Mouse (Mus musculus) heart, embryonic 15.5 days (tissue): ENCODE results near the gene Pde4d. TPM values are rescaled to one million over a fixed set of nuclear protein-coding genes. Genes with fewer than 3 reads are reported as not detected.
A peak's percentile ranks its signal among the peaks of the same experiment; 100 is the strongest.

Source experiments
- ATAC-seq: fragments of 200-750 bp; cut with Nextera tagmentation; replicated peaks from 2 replicates; pipeline ENCODE4 v1.8.0; 2017; ENCODE audit warnings: low read depth, moderate TSS enrichment; ENCODE audit not compliant: insufficient number of reproducible peaks, insufficient read depth, low FRiP score
- H3K27ac ChIP-seq: fragments of 300-500 bp; sonication (generic); 2 replicates; pipeline ENCODE4 v1.5.1; 2015; ENCODE audit warnings: mild to moderate bottlenecking, inconsistent platforms
- H3K27me3 ChIP-seq: fragments of 300-500 bp; sonication (generic); 2 replicates; pipeline ENCODE4 v1.6.1; 2015; ENCODE audit warnings: inconsistent platforms
- H3K36me3 ChIP-seq: fragments of 300-500 bp; sonication (generic); 2 replicates; pipeline ENCODE4 v1.6.1; 2015; ENCODE audit warnings: mild to moderate bottlenecking, inconsistent platforms
- H3K4me1 ChIP-seq: fragments of 300-500 bp; sonication (generic); replicated peaks from 2 replicates; pipeline ENCODE4 v1.6.1; 2015; ENCODE audit warnings: inconsistent platforms
- H3K4me2 ChIP-seq: fragments of 300-500 bp; sonication (generic); 2 replicates; pipeline ENCODE4 v1.6.1; 2015; ENCODE audit warnings: inconsistent platforms, mild to moderate bottlenecking, moderate library complexity
- H3K4me3 ChIP-seq: fragments of 300-500 bp; sonication (generic); 2 replicates; pipeline ENCODE4 v1.5.1; 2015; ENCODE audit warnings: mild to moderate bottlenecking, inconsistent platforms
- H3K9ac ChIP-seq: fragments of 300-500 bp; sonication (generic); 2 replicates; pipeline ENCODE4 v1.6.1; 2015; ENCODE audit warnings: mild to moderate bottlenecking, inconsistent platforms
- H3K9me3 ChIP-seq: fragments of 300-500 bp; sonication (generic); replicated peaks from 2 replicates; pipeline ENCODE4 v1.6.1; 2016; ENCODE audit warnings: inconsistent platforms
- WGBS: fragments of 180-500 bp; shearing (Covaris S2); methylation state at CpG from one replicate; pipeline ENCODE4 v1.1.7; 2015; ENCODE audit warnings: mixed read lengths; 5-methylcytosine and 5-hydroxymethylcytosine counted together
- polyA plus RNA-seq: library from polyadenylated mRNA; unstranded; fragments of >200 nt; fragmentation: Nextera tagmentation; extraction: Ambion mirVana; gene quantifications from 2 replicates; pipeline ENCODE4 v1.2.1, GENCODE M21; 2015

Pde4d gene
- polyA plus RNA-seq, 1 experiment from 2014 or later, result 25.7 TPM

GRCm38 (mm10) chr13:109551836-109552235 lies 1102.1 kb downstream of the Pde4d start:
- Histone ChIP-seq H3K4me1 (no peaks in the 10 kb centered on the region), H3K27ac (no peak overlapping the region)

DNA sequence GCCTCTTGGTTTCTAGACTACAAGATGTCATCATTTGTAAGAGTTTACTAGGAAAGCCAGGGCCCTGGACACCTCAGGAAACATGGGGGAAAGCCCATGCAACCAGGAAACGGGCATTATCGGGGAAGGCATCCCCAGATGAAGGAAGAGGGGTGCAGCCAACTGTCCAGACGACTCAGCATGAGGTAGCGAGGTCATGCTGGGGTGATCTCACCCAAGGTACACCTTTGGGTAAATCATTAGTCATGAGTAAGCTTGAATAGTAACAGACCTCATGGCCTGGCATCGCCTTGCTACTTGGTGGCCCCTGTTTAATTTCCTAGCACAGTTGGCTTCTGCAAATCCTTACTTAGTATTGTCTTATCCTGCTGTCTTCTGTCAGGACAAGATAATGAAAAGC lies 1105.8 kb downstream of the Pde4d start:
- no peak overlapping the region for H3K4me2 ChIP-seq
- no peak overlapping the region for H3K27ac ChIP-seq
- H3K27me3 ChIP-seq, result no peaks in the 10 kb centered on the region
- no peaks in the 10 kb centered on the region for H3K9me3 ChIP-seq
- no peak overlapping the region for H3K4me3 ChIP-seq
- no peak overlapping the region for H3K9ac ChIP-seq
- ATAC-seq, result no peak
- H3K4me1 ChIP-seq, result no peaks in the 10 kb centered on the region
- no peaks in the 10 kb centered on the region for H3K36me3 ChIP-seq
- 69% methylated on average over 5 of the region's 5 CpGs for WGBS

More at GRCm38 (mm10) chr13:109551836-109552235, 1102.1 kb downstream of the Pde4d start:
- H3K4me2 ChIP-seq, result no peak overlapping the region
- no peak overlapping the region for H3K9ac ChIP-seq
- no peaks in the 10 kb centered on the region for H3K9me3 ChIP-seq
- no peaks in the 10 kb centered on the region for H3K36me3 ChIP-seq
- 68% methylated on average over 3 of the region's 3 CpGs for WGBS
- no peak overlapping the region for H3K4me3 ChIP-seq
- H3K27me3 ChIP-seq, result no peaks in the 10 kb centered on the region
- ATAC-seq, result no peak

GRCm38 (mm10) chr13:109556853-109557252 lies 1107.1 kb downstream of the Pde4d start:
- 91% methylated on average over 4 of the region's 4 CpGs for WGBS
- ATAC-seq, result no peak
- H3K4me1 ChIP-seq, result no peaks in the 10 kb centered on the region
- H3K27me3 ChIP-seq, result no peaks in the 10 kb centered on the region
- H3K36me3 ChIP-seq, result no peaks in the 10 kb centered on the region
- no peak overlapping the region for H3K4me2 ChIP-seq
- H3K4me3 ChIP-seq, result no peak overlapping the region
- no peak overlapping the region for H3K27ac ChIP-seq
- no peaks in the 10 kb centered on the region for H3K9me3 ChIP-seq
- no peak overlapping the region for H3K9ac ChIP-seq

GRCm38 (mm10) chr13:109558341-109559257 lies 1108.9 kb downstream of the Pde4d start:
- H3K4me1 ChIP-seq, result no peaks in the 10 kb centered on the region
- H3K4me2 ChIP-seq, result no peak overlapping the region
- no peak overlapping the region for H3K27ac ChIP-seq
- H3K9me3 ChIP-seq, result no peaks in the 10 kb centered on the region
- no peak overlapping the region for H3K9ac ChIP-seq
- WGBS, result 75% methylated on average over 12 of the region's 12 CpGs
- no peak overlapping the region for H3K4me3 ChIP-seq
- H3K36me3 ChIP-seq, result no peaks in the 10 kb centered on the region
- ATAC-seq, result no peak
- H3K27me3 ChIP-seq, result no peaks in the 10 kb centered on the region

DNA sequence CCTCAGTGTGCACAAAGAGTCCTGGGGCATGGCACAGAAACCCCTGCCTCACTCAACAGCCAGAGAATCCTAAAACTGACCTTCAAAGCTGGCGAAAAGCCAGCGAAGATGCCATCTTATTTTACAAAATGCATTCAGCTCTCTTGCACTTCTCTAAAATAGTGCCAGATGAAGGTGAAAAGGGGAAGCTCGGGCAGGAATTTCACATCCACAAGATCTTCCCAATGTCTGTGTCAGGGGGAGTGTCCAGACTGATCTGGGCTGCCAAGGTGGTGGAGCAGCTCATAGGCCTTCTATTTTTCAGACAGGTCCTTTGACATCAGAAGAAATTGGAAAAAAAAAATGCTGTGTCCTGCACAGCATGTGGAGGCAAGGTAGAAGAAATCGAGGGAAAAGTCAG lies 1110.5 kb downstream of the Pde4d start:
- H3K9me3 ChIP-seq, result no peaks in the 10 kb centered on the region
- no peak overlapping the region for H3K4me2 ChIP-seq
- H3K9ac ChIP-seq, result no peak overlapping the region
- no peaks in the 10 kb centered on the region for H3K27me3 ChIP-seq
- 75% methylated on average over 4 of the region's 4 CpGs for WGBS
- no peak overlapping the region for H3K4me3 ChIP-seq
- ATAC-seq, result no peak
- no peaks in the 10 kb centered on the region for H3K36me3 ChIP-seq
- no peak overlapping the region for H3K27ac ChIP-seq
- H3K4me1 ChIP-seq, result no peaks in the 10 kb centered on the region

DNA sequence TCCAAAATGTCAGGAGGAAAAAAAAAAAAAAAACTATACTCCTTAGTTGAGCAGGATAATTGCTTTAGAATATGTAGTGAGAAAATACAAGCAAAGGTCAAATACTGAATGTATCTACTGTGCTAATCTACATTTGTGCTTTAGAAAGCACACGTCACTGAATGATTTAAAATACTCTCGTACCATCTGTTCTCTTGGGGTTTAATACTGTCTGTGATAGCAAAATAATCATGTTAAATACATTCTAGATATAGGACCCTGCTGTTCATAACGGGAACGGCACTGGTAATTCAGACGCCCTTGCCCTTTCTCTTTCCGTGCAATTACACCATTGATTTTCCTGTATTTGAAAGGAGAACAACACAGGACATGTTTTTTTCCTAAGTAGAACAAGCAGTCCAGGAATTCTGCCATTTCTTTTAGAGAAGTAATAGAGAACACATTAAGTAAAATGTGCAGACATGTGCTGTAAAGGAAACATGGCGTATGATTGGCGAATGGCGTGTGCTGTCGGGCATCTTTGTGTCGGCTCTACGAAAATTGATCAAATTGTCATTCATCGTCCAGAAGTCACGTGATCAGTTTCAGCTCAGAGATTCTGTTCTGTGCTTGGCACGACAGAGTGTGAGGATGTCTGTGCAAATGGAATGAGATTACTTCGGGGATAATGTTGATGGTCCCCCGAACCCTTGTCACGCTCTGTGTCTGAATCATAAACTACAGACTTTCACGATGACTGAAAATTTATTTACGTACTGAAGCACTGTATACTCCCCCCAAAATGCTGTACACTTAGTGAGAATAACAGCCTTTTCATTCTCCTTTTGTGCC lies 1119.1 kb downstream of the Pde4d start:
- no peak for ATAC-seq
- Histone ChIP-seq H3K9me3 (no peaks in the 10 kb centered on the region), H3K36me3 (no peaks in the 10 kb centered on the region), H3K27ac (no peak overlapping the region), H3K4me3 (no peak overlapping the region), H3K4me1 (no peaks in the 10 kb centered on the region), H3K4me2 (no peak overlapping the region), H3K27me3 (no peaks in the 10 kb centered on the region), H3K9ac (no peak overlapping the region)
- WGBS, result 88% methylated on average over 20 of the region's 20 CpGs

GRCm38 (mm10) chr13:109569491-109569890 lies 1119.7 kb downstream of the Pde4d start:
- Histone ChIP-seq H3K9ac (no peak overlapping the region), H3K27me3 (no peaks in the 10 kb centered on the region), H3K4me1 (no peaks in the 10 kb centered on the region), H3K36me3 (no peaks in the 10 kb centered on the region), H3K4me3 (no peak overlapping the region), H3K27ac (no peak overlapping the region), H3K4me2 (no peak overlapping the region), H3K9me3 (no peaks in the 10 kb centered on the region)
- 77% methylated on average over 5 of the region's 5 CpGs for WGBS
- ATAC-seq, result no peak

- 66% methylated on average over 1 of the region's 1 CpGs for WGBS
- H3K4me3 ChIP-seq, result no peak overlapping the region
- H3K4me2 ChIP-seq, result no peak overlapping the region
- H3K27me3 ChIP-seq, result no peaks in the 10 kb centered on the region
- H3K9me3 ChIP-seq, result no peaks in the 10 kb centered on the region
- no peaks in the 10 kb centered on the region for H3K36me3 ChIP-seq
- no peak overlapping the region for H3K27ac ChIP-seq
- no peak for ATAC-seq
- no peak overlapping the region for H3K9ac ChIP-seq
- H3K4me1 ChIP-seq, result no peaks in the 10 kb centered on the region
These were observed 1127.0 kb downstream of the Pde4d start for GRCm38 (mm10) chr13:109576725-109577124.

DNA sequence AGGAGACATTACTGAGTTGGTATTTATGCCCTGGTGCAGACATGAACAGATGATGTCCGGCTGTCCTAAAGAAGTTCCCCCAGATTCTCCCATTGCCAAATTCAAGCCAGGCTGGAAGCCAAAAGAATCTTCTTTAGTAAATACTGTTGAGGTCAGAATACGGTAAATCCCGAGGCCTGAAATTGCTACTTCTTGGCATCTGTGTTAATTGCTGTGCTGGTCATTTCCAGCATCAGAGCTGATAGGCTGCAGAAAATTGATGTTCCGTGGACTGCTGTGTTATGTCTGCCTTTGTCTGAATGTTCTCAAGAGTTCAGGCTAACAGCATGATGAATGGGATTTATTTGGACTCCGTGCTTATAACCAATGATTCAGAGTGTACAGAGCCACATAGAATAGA lies 1127.7 kb downstream of the Pde4d start:
- no peaks in the 10 kb centered on the region for H3K4me1 ChIP-seq
- no peak overlapping the region for H3K4me3 ChIP-seq
- no peaks in the 10 kb centered on the region for H3K9me3 ChIP-seq
- no peak overlapping the region for H3K27ac ChIP-seq
- H3K4me2 ChIP-seq, result no peak overlapping the region
- H3K9ac ChIP-seq, result no peak overlapping the region
- H3K27me3 ChIP-seq, result no peaks in the 10 kb centered on the region
- no peak for ATAC-seq
- no peaks in the 10 kb centered on the region for H3K36me3 ChIP-seq
- 67% methylated on average over 5 of the region's 5 CpGs for WGBS

DNA sequence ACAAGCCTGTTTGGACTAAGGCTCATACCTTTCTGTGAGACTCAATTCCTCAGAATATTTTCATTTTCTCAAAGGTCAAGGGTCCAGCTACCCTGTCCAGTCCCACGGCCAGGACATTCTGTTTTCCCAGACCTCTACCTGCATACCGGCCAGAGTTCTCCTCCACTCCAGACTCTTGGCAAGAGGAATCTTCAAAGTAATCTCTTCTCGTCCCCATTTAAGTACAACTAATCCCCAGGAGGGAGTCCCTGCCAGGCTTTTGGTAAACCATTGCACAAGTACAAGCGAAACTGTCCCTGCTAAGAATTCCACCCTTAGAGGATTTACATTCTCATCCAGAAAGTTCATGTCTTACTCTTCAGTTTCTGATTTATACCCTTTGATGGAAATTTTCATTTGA lies 1128.2 kb downstream of the Pde4d start:
- H3K36me3 ChIP-seq, result no peaks in the 10 kb centered on the region
- 62% methylated on average over 4 of the region's 4 CpGs for WGBS
- H3K9me3 ChIP-seq, result no peaks in the 10 kb centered on the region
- H3K27ac ChIP-seq, result no peak overlapping the region
- ATAC-seq, result no peak
- no peak overlapping the region for H3K4me3 ChIP-seq
- H3K4me2 ChIP-seq, result no peak overlapping the region
- no peaks in the 10 kb centered on the region for H3K4me1 ChIP-seq
- no peaks in the 10 kb centered on the region for H3K27me3 ChIP-seq
- no peak overlapping the region for H3K9ac ChIP-seq

GRCm38 (mm10) chr13:109581284-109582070 lies 1131.7 kb downstream of the Pde4d start:
- Histone ChIP-seq H3K9ac (no peak overlapping the region), H3K27ac (no peak overlapping the region), H3K4me2 (peak overlapping the region; percentile 43), H3K4me1 (no peaks in the 10 kb centered on the region), H3K9me3 (no peaks in the 10 kb centered on the region), H3K4me3 (peak overlapping the region; percentile 21; the same call in 1 of the 2 replicates), H3K36me3 (no peaks in the 10 kb centered on the region), H3K27me3 (no peaks in the 10 kb centered on the region)
- 64% methylated on average over 16 of the region's 16 CpGs for WGBS
- ATAC-seq, result no peak
